Mouse (Mus musculus) kidney, adult 2 months (tissue): ENCODE data around the gene A830005F24Rik.

Experiments used
- CTCF ChIP-seq: fragments of 200-500 bp; conservative IDR thresholded peaks from 2 replicates; pipeline ENCODE4 v1.5.1; 2011; ENCODE audit warnings: low read depth, mild to moderate bottlenecking, control low read depth, low read length, moderate library complexity, mixed read lengths; ENCODE audit not compliant: insufficient read depth, insufficient read length
- POLR2A ChIP-seq: fragments of 200-500 bp; IDR thresholded peaks from one replicate; pipeline ENCODE4 v1.6.1; 2011; ENCODE audit warnings: low read depth, low read length, control low read depth

DNA sequence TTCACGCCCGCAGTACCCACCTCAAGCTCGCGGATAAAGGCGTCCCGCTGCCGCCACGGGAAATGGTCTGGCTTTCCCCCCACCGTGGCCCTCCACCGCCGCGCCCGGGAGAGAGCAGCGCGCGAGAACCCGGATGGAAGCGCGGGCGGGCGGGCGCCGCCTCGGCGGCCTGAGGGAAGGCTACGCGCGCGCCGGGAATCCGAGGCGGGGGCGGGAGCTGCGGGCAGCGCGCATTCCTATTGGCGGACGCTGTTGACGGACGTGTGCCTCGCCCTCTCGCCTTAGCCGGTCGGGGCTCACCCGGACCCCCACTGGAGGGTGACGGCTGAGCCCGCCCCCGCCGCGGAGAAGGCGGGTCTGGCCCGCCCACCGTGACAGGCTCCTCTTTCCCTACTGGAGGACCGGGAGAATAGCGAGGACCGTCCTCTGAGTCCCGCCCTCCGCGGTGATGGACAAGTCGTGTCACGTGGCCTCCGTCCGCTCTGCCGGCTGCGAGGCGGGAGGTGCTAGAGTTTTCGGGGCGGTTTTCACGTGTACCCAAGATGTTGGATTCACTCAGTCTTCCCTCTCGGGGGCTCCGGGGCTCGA lies 33.1 kb downstream of the A830005F24Rik start:
- TF ChIP-seq CTCF (no peak), POLR2A (peak; percentile 52)
